Mouse (Mus musculus) adrenal gland, adult 18-20 months (tissue): ENCODE data around the gene Wwc1. TPM values are rescaled to one million over a fixed set of nuclear protein-coding genes. Genes with fewer than 3 reads are reported as not detected.

Source experiments
- DNase-seq, 2 experiments: peaks; one replicate each; pipeline ENCODE4 v3.0.0; 2021 to 2022; ENCODE audit warnings: low spot score in 2 of 2
- total RNA-seq, 2 experiments: library from RNA; stranded (reverse); gene quantifications; 1 replicate in 1 of 2; 2 replicates in 1 of 2; pipeline ENCODE4 v1.2.3; 2021

The Wwc1 gene
- total RNA-seq, 2 experiments from 2014 or later: 64.0 to 84.7 TPM

DNA sequence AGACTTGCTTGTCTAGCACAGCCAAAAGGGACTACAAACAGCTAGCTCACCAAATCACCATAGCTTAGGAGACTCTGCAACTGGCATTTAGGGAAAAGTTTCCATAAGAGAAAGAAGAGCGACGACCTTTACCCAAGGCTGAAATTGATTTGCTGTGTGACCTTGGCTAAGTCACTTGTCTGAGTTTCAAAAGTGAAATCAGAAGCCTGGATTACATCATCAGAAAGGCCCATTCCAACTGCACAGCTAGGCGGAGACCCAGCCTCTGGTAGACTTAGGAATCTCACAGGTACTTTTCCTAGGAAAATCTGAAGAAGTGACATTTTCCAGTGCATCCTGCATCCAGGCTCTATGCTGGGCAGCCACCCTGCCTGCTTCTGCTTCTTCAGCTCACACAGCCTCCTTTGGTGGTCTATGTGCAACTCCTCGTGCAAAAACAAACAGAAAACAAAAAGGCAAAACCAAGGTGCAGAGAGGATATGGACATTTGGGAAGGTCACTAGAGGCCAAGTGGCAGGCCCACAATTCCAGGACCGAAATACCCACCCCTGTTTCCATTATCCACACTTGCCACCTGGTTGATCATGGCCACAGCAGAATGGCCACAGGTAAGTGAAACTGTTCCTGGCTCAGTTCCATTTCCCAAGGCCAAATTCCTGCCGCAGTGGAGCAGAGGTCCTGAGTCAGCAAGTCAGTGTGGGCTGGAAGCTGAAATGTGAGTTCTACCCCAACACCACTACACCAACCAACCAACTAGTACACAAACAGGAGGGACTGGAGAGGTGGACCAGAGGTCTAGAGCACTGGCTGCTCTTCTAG lies 5.5 kb downstream of the Wwc1 start:
- peak in 1 of 2 experiments; percentile 45 for DNase-seq

DNA sequence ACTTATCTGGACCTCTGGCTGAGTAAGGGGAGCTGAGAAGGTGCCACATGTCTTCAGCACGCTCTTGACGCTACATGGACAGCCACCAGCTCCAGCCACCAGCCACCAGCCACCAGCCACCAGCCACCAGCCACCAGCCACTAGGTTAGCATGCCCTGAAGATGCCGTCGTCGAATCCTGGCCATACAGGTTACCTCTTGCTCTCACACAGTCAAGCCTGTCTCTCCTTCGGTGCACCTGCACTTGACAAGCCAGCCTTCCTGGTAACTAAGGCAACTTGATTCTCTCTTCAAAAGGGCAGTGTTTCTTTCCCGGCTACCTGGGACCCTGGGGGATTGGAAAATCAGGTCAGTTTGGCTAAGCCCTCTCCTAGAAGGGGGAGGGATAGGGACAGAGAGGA lies 7.2 kb downstream of the Wwc1 start:
- no peak for DNase-seq

- DNase-seq: no peak
These were observed 7.9 kb downstream of the Wwc1 start for GRCm38 (mm10) chr11:35972270-35972931.

GRCm38 (mm10) chr11:35970806-35971705 lies 9.3 kb downstream of the Wwc1 start:
- no peak for DNase-seq

- DNase-seq: no peak
These were observed 12.0 kb downstream of the Wwc1 start for GRCm38 (mm10) chr11:35968291-35968690.

- DNase-seq: no peak
These were observed 16.3 kb downstream of the Wwc1 start for GRCm38 (mm10) chr11:35963981-35964549.

- DNase-seq: no peak
These were observed 16.8 kb downstream of the Wwc1 start for GRCm38 (mm10) chr11:35963554-35963953.

- DNase-seq: no peak
These were observed 17.9 kb downstream of the Wwc1 start for GRCm38 (mm10) chr11:35962431-35962830.

- no peak for DNase-seq
These were observed 21.1 kb downstream of the Wwc1 start for GRCm38 (mm10) chr11:35959270-35959669.

DNA sequence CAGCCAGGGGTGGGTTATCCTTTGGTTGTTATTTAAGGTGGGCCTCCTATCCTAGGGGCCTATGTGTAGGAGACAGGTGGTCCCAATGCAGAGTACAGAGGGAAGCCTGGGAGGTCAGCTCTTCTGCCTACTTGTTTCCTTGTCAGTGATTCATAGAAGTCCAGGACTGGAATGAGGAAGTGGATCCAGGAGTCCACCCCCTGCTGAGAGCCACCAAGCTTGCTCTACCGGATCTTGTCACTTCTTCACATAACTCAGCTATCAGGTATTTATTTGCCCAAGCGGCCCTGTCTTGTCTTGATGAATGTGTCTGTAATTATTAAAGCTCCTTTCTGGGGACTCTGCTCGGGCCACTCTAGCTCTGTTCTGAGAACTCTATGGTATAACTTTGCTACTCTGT lies 24.8 kb downstream of the Wwc1 start:
- DNase-seq: no peak

DNA sequence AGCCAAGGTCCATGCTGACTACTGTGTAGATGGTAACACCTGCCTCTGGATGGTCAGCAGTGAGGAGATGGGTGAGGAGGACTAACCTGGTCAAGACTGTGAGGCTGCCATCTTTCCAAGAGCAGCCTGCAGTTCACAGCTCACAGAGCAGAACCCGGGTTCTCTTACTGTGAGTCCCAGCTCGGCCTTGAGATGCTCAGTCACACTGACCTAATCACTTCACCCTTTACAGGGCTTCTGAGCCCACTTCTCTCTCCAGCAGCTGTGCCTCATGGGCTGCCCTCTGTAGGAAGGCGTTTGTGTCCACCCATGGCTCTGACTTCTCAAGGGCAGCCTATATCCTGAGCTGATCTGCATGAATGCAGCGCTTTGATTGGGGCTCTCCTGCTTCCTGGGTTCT lies 27.1 kb downstream of the Wwc1 start:
- DNase-seq: no peak

- no peak for DNase-seq
These were observed 28.6 kb downstream of the Wwc1 start for GRCm38 (mm10) chr11:35951727-35952065.

- no peak for DNase-seq
These were observed 29.1 kb downstream of the Wwc1 start for GRCm38 (mm10) chr11:35951058-35951726.

DNA sequence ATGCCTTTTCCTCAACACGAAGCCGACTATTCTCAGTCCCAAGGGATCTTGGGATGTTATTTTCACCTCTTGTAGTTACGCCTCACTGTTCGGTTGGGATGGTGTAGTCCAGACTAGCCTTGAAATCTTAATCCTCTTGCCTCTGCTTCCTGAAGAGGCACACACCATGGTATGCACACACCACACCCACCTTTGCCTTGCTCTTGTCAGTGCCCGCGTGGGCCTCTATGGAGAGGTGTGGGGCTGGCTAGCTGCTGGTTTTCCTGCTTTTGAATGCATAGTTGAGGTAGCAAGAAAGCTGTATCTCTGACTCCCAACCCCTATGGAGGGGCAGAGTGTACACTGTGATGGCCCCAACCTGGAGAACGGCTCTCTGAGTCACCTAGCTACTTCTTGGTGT lies 29.9 kb downstream of the Wwc1 start:
- DNase-seq: no peak

DNA sequence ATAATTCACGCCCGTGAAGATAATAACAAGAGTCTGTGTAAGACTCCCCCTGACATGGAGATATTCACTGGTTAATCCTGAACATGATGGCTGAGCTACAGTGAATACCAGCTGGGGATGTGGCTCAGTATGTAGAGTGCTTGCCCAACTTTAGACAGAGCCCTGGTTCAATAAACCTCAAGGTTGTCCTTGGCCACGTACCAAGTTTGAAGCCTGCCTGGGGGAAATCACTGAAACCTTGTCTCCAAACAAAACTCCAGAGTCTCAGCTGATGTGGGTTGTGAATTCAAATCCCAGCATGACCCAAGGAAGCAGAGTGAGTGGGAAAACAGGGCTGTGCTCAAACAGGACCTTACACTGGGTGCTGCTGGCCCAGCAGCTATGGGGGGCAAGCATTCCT lies 30.3 kb downstream of the Wwc1 start:
- DNase-seq: no peak

DNA sequence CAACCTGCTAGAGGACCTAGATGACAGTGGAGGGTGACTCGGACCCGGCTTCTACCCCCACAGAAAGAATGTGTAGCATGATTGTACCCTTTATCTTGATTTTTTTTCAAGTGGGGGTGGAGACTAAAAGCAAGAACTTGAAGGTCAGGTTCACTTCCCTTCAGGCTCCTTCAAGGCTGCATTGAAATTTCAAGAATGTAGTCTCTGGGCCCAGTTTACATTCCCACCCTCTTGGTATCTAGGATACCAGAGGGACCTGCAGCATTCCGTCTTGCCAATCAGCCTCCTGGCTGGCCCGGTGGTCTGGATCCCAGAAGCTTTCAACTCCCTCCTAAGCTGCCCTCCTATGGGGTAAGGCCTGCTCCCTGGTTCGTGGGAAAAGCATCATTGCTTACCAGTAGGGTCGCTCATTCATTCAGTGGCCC lies 31.9 kb downstream of the Wwc1 start:
- DNase-seq: no peak

GRCm38 (mm10) chr11:35947944-35948343 lies 32.4 kb downstream of the Wwc1 start:
- DNase-seq: no peak

GRCm38 (mm10) chr11:35945187-35945586 lies 35.1 kb downstream of the Wwc1 start:
- no peak for DNase-seq

GRCm38 (mm10) chr11:35941641-35942040 lies 38.7 kb downstream of the Wwc1 start:
- no peak for DNase-seq

DNA sequence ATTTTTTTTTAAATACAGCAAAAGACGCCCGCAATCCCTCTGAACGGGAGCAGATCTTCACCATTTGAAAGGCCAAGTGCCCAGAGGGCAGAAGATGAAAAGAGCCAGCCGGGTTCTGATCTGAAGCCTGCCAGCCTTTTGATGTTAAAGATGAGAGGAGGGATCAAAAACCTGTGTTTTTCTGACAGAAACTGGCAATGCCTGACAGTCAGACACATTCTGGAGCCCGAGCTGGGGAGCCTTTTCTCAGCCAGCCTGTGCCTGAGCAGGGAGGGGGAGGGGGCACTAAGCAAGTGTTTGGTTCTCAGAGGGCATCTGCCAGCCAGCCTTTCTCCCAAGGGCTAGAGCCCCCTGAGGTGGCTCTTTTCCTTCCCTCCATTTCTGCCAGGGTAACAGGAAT lies 39.3 kb downstream of the Wwc1 start:
- no peak for DNase-seq
